Mouse (Mus musculus): ENCODE measurements around the gene Dyrk2.
A peak's percentile ranks its signal among the peaks of the same experiment; 100 is the strongest.

The Dyrk2 gene

DNA sequence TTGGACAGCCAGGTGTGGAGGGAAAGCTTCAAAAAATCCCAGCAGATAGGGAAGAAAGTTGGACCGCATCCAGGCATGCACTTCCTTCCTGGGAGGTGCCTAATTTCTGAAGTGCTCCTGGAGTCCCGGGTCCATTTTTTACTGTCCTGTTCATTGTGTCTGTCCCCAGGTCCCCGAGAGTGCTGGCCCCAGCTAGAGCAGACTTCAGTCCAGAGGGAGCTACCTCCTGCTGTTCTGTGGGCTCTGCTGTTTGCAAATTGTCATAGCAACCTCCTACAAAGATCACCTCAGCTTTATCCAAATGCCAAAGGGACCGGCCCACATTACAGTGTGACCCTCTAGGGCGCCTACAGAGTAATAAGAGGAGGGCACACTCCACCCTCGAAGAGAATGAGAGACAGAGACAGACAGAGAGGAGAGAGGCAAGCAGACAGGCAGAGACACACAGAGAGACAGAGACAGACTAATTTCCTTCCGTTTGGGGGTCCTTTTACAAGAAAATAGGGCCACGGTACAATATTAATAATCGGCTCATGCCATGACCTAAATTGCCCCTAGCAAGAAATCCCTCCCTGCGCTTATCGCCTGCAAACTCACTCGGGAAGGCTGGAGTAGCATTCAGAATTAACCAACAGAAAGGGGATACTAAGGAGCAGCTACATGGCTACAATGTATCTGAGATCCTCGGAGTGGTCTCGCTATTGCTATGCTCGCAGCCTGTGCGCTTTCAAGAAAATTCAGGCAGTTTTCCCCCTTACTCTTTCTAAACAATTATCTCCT, at the start of gene Dyrk2:
TSS of gene Dyrk2 (minus strand) at position 9 of the 780 bp plus-strand sequence.
- peak; percentile 42 for DNase-seq (ENCODE audit: low read depth, low spot score)

GRCm38 (mm10) chr10:118902625-118903024, 32.6 kb upstream of the Dyrk2 start:
- no peak for DNase-seq (ENCODE audit: low read depth, low spot score)

DNA sequence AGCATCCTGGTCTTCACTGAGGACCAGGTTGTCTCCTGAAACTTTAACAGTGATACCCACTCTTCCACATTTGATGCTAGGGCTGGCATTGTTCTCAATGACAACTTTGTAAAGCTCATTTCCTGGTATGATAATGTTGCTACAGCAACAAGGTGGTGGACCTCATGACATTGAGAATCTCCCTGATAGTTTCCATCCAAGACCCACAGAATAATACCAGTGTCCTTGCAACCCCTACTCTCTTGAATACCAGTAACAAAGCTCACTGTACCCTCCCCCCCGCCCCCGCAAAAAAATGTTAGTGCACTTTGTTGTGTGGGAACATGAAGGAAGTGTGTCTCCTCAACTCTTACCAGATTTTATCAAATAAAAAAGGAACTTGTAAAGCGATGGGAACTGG, 23.6 kb upstream of the Dyrk2 start:
- DNase-seq (ENCODE audit: low read depth, low spot score): no peak

DNA sequence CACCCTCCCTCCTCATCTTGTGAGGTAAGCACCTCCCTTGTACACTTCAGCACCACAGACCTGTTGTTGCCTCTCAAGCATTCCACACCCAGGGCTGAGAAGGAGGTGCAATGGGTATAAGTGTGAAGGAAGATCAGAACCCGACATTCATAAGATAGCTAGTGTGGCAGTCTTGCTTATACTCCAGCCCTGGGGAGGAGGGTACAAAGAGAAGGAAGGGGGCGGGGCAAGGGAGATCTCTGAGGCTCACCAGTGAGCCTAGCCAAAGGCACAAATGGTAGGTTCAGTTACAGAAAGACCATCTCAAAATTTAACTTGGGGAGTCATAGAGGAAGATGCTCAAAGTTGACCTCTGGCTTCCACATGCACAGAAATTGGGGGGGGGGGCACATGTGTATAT, 14.1 kb upstream of the Dyrk2 start:
- DNase-seq (ENCODE audit: low read depth, low spot score): no peak

DNA sequence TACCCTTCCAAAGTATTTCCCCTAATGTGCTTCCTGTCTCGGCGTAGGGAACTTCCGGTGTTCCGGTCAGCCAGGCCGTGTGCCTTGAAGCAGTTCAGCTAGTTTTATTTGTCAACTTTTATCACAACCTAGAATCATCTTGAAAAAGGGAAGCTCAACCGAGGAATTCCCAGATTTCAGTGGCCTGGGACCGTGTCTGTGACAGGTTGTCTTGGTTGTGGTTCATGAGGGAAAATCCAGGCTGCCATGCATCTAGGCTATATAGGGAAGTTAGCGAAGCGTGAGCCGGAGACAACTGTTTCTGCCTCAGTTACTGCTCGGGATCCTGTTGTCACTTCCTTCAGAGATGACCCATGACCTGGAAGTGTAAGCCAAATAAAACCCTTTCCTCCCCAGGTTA, 13.3 kb upstream of the Dyrk2 start:
- DNase-seq (ENCODE audit: low read depth, low spot score): no peak

DNA sequence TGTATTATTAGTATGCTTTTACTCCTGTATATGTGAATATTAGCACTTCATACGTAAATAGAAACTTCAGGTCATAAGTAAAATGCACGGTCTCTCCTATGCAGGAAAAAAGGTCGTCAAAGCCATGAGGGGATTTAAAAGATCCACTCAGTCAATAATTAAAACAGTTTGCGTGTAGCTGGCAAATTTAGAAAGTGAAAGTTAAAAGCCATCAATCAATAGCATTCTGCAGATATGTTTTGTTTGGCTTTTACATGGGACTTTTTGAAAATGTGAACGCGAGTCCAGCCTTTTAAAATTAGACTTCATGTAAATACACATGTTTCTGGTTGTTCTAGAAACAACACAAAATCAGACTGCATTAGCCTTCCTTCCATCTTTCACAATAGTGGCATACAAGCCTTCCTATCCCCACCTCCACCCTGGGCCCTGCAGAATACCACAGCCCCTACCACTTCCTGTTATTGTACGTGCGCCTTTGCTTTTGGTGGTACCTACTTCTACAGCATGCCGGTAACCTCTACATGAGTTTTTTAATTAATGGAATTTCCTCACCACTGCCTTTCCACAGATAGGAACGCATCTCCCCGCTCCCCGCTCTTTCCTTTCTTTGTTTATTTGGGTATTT, 12.4 kb upstream of the Dyrk2 start:
- DNase-seq (ENCODE audit: low read depth, low spot score): peak; percentile 75

- no peak for DNase-seq (ENCODE audit: low read depth, low spot score)
Measured at GRCm38 (mm10) chr10:118880776-118881175, 10.8 kb upstream of the Dyrk2 start.

DNA sequence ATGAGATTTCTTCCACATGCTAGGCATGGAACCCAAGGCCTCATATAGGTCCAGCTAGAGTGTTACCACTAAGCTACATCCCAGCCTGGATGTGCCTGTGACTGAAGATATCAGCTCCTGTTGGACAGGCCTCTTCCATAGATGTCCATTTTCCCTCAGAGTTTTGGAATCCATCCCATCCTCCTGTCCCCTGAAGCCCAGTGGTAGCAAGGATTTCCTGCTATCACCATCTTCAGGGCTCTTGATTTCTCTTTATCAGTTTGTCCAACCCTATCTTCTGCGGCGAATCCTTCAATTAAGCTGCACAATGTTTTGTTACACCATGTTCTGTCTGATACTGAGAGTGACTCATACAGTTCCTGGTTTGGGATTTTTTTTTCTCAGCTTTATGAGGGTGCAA, 2.2 kb upstream of the Dyrk2 start:
- no peak for DNase-seq (ENCODE audit: low read depth, low spot score)

GRCm38 (mm10) chr10:118869591-118870001, 413 bp downstream of the Dyrk2 start:
- DNase-seq (ENCODE audit: low read depth, low spot score): peak; percentile 71

DNA sequence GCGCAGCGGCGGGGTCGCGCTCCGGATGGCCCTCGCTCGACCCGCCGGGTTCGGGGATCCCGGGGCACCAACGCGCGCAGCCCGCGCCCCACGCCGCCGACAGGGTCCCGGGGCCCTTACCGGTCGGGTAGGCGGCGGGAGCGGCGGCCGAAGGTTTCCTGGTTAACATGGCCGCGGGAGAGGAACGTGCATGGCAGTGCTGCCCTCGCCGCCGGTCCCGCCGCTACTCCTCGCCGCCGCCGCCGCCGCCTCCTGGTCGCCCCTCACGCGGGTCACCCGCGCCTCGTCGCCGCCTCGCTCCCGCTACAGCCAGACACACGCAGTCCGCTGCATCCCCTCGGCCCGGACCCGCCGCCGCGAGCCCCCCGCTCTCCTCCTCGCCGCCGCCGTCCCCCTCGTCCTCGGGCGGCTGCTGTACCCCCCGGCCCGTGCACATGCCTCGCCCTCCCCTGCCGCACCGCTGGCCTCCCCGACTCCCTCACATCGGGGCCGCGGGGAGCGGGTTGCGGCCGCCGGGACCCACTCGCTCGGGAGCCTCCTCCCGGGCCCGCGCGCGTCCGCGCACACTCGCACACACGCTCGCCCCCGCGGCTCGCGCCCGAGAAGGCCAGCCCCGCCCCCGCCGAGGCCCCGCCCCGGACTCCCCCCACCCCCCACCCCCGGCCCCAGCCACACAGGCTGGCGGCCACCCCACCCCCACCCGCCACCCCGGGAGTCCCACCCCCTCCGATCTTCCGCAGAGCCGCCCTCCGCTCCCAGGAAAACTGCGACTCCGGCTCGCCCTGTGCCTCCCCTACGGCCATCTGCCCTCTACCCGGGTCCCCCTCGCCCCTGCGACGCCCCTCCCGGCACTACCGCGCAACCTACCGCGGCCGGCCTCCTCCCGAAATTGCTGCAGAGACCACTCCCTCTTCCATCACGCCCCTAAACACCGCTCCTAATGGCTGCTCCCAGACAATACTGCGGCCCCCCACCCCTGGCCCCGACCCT, 1.1 kb downstream of the Dyrk2 start:
- peak; percentile 74 for DNase-seq (ENCODE audit: low read depth, low spot score)

DNA sequence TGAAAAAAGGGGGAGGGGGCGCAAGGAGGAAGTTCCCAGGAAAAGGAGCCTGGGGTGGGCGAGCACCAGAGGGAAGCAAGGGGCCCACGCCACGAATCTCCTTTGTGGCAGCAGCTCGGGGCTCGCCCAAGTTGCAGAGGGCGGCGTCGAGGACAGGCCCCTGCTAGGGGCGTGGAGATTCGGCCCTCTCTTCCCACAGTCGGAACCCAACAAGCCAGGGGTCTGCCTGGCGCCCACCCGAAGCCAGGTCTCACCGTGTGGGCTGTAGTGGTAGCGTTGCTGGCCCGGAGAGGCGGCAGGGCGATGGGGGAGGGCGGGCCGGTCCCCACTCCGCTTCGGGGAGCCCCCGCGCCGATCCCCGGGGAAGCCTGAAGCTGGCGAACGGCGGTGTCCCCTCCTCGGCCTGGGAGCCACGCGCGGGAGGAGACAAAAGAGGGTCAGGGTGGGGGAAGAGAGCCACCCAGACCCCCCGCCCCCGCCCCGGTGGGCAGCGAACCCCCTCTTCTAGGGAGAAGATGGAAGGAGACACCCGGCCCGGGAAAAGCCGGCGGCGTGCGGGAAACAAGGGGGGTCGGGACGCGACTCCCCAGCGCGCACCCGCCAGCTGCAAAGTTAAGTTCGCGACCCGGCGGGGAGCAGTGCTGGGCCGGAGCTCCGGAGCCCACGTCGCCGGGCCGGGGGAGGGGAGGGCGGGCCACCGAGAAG, 2.0 kb downstream of the Dyrk2 start:
- peak; percentile 52 for DNase-seq (ENCODE audit: low read depth, low spot score)

DNA sequence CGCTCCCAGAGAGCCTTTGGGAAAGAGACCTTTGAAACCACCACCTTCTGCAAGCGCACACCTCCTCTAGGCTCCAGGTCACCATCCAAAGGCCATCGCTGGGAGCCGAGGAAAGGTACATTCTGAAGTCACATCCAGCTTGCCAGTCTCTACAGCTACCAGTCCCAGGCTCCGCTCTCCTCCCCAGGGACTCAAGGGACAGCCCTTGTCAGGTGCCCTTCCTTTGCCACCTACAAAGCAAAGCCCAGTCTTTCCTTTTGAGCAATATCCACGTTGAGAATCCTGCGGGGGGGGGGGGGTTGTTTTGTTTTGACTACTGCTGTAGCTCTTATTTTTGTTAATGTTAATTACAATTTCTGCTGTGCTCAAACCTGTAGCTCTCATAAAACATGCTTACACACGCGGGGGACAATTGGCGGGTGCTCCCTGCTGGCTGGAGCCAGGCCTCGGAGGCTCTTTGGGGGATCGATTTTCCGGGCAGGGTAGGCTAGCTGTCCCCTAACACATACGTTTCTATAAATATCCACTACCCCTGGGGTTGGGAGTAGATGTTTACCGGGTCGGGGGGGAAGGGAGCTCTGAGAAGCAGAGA, 2.6 kb downstream of the Dyrk2 start:
- peak; percentile 33 for DNase-seq (ENCODE audit: low read depth, low spot score)

GRCm38 (mm10) chr10:118864976-118865375, 5.0 kb downstream of the Dyrk2 start:
- DNase-seq (ENCODE audit: low read depth, low spot score): no peak

DNA sequence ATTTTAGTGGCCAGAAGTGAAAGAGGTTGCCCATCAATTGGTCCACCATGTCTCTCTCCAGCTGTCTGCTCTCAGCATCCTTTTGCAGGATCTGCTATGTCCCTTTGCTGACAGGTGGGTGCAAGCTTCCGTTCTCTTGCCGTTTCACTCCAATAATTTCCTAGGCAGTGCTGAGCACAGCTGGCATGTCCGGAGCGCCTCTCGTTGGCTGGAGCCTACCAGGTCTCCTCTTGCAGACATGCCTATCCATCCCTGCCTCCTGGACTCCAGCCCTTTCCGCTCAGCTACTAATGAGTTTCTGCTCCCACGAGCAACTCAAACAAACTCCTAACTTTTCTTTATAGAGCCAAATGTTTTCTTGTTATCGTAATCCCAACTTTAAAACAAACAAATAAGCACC, 6.4 kb downstream of the Dyrk2 start:
- DNase-seq (ENCODE audit: low read depth, low spot score): no peak

- no peak for DNase-seq (ENCODE audit: low read depth, low spot score)
Measured at GRCm38 (mm10) chr10:118862233-118862632, 7.8 kb downstream of the Dyrk2 start.

DNA sequence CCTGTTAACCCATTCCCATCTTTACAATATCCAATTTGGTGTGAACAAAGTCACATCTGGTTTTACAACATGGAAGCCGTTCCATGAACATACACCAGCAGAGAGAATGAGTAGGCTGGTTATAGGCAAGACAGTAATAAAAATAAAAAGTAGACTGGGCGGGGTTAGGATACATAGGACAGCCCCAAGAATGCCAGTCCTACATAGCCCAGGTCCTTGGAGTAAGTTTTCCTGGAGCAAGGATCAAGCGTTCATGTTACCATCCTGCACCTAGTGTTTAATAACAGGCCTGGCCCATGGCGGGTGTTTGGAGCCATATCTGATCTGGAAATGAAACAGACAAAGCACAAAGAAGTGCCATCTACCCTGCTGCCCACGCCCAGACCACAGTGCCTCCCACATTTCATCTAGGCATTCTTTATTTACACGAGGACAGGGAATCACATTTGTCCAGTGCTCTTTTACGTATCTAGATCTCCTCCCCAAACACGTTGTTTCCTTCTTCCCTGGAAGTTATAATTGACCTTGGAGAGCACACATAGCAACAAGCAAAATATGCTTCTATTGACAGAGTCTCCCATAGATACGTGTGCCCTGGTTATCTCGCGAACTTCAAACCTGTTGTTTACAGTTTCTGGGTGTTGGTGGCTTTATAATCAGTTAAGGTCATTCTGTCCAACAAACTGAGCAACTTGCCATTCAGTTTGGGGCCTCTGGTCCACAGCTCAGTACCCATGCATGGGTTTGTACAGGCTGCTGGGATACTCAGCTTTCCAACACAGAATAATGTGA, 8.6 kb downstream of the Dyrk2 start:
- DNase-seq (ENCODE audit: low read depth, low spot score): no peak

GRCm38 (mm10) chr10:118859655-118860054, 10.4 kb downstream of the Dyrk2 start:
- DNase-seq (ENCODE audit: low read depth, low spot score): no peak

- DNase-seq (ENCODE audit: low read depth, low spot score): no peak
Measured at GRCm38 (mm10) chr10:118854641-118855040, 15.4 kb downstream of the Dyrk2 start.

DNA sequence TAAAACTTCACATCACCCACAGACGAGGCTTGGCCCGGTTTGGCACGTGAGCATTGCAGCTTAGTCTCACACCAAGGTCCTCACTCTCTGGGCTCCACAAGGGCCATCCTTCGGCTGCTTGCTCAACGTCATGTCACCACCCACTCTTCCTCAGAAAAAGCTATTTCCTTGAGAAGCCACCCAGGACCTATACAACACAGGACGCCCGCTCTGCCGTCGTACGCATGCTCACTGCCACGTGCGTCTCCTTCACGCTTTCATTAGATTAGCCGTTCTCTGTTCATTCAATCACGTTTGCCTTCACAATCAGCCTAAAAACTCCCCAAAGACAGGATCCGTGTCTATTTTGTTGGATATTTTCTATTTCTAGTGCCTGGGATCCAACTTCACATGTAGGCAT, 17.5 kb downstream of the Dyrk2 start:
- no peak for DNase-seq (ENCODE audit: low read depth, low spot score)

DNA sequence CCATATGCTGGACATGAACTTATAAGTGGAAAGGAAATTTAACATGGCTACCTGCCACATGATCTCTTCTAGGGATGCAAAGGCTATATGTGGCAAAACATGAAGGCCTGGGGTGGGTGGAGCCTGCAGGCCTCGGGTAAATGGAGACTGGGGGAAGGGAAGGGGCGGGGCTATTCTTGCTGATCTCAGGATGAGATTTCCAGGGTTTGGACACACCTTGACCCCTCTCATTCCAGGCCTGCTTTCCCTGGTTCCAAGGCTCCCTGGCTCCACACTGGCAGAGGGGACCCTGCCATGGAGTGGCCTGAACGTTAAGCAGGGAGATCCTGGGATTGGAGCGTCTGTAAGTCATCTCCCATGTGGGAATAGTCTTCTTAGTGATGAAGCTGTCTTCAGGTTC, 21.5 kb downstream of the Dyrk2 start:
- no peak for DNase-seq (ENCODE audit: low read depth, low spot score)

Data from A20 (cell line).